Mouse (Mus musculus) C2C12 (cell line): ENCODE measurements around the gene Aspg. TPM values are rescaled to one million over a fixed set of nuclear protein-coding genes. Genes with fewer than 3 reads are reported as not detected.

Source experiments
- H3K27me3 ChIP-seq: one replicate; pipeline ENCODE4 v1.6.1; 2011; ENCODE audit not compliant: control insufficient read depth, insufficient read depth, insufficient read length
- H3K36me3 ChIP-seq: one replicate; pipeline ENCODE4 v1.6.1; 2011; ENCODE audit not compliant: control insufficient read depth, insufficient read depth
- H3K4me3 ChIP-seq: one replicate; pipeline ENCODE4 v1.5.1; 2011; ENCODE audit warnings: mild to moderate bottlenecking, control low read depth; ENCODE audit not compliant: poor library complexity, insufficient read depth, severe bottlenecking
- H3K79me2 ChIP-seq: one replicate; pipeline ENCODE4 v1.6.1; 2011; ENCODE audit not compliant: control insufficient read depth, insufficient read depth
- H3K79me3 ChIP-seq: one replicate; pipeline ENCODE4 v1.6.1; 2011; ENCODE audit warnings: low read depth, control low read depth
- H3ac ChIP-seq: one replicate; pipeline ENCODE3; 2011; ENCODE audit warnings: low read depth; ENCODE audit not compliant: control insufficient read depth, insufficient read length
- CEBPB ChIP-seq: IDR thresholded peaks from one replicate; pipeline ENCODE4 v1.6.1; 2011; ENCODE audit warnings: low read depth, mild to moderate bottlenecking, control low read depth, moderate library complexity
- CTCF ChIP-seq: IDR thresholded peaks from one replicate; pipeline ENCODE4 v1.5.1; 2011; ENCODE audit not compliant: control insufficient read depth, insufficient read depth, insufficient read length
- FOSL1 ChIP-seq: IDR thresholded peaks from one replicate; pipeline ENCODE4 v1.8.0; 2011; ENCODE audit warnings: mild to moderate bottlenecking, low read length; ENCODE audit not compliant: poor library complexity, insufficient read depth, severe bottlenecking
- MAX ChIP-seq: IDR thresholded peaks from one replicate; pipeline ENCODE4 v1.6.1; 2011; ENCODE audit warnings: mild to moderate bottlenecking, control low read depth
- MYOD1 ChIP-seq: IDR thresholded peaks from one replicate; pipeline ENCODE4 v1.6.1; 2011; ENCODE audit warnings: low read depth; ENCODE audit not compliant: control insufficient read depth, insufficient read length
- MYOG ChIP-seq: IDR thresholded peaks from one replicate; pipeline ENCODE4 v1.6.1; 2011; ENCODE audit not compliant: control insufficient read depth, insufficient read length; ENCODE audit errors: extremely low read depth
- USF1 ChIP-seq: IDR thresholded peaks from one replicate; pipeline ENCODE4 v1.6.1; 2011; ENCODE audit warnings: low read depth, mild to moderate bottlenecking, control low read depth, moderate library complexity
- polyA plus RNA-seq: library from polyadenylated mRNA; unstranded; fragments of >200 nt; fragmentation: generic; extraction: Trizol; gene quantifications from one replicate; pipeline ENCODE4 v1.2.1, GENCODE M21; 2012; ENCODE audit warnings: missing spikeins

Aspg gene
- polyA plus RNA-seq, 1 experiment = 0.13 TPM

DNA sequence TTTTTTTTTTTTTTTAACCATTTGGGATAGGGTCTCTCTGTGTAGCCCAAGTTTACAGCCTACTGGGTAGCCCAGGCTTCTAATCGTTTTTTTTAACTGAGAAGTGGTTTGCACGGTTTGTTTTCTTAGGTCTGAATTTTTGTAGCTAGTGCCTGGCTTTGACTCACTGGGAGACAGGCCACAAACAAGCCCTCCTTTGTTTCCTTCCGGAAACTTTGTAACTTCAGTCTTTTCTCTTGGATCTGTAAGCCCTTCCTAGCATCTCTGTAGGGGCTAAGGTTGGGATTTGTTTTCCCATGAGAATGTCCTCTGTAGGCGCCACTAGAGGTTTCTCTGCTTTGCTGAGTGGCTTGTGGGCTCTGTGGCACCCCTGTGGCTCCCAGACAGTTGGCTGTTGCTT lies 6.4 kb upstream of the Aspg start:
- Histone ChIP-seq H3K79me2 (no peaks in the 10 kb centered on the region), H3K4me3 (no peak overlapping the region), H3ac (no peak overlapping the region), H3K79me3 (no peaks in the 10 kb centered on the region), H3K36me3 (no peaks in the 10 kb centered on the region), H3K27me3 (peaks cover 6% of the 10 kb centered on the region)
- no peak for TF ChIP-seq MAX
- TF ChIP-seq CEBPB = no peak
- TF ChIP-seq MYOD1 = no peak
- no peak for TF ChIP-seq FOSL1
- no peak for TF ChIP-seq CTCF
- no peak for TF ChIP-seq MYOG
- no peak for TF ChIP-seq USF1

DNA sequence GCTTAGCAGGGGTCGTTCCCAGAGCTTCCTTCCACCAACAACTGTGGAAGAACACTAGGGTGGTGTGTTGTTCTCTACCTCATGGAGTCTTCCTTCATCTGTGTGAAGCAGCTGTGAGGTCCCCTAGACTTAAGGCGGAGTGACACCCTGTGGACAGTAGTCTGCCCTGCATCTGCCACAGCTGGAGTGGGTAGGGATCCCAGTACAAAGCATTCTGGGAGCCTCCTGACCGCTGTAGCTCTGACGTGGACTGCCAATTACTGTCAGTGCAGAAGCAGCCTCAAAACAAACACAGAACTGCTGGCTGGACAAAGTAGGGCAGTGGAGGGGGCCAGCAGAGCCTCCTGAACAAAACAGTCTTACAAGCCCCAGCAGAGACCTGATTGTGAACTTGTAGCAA lies 5.4 kb upstream of the Aspg start:
- no peak overlapping the region for H3ac ChIP-seq
- H3K27me3 ChIP-seq = peaks cover 15% of the 10 kb centered on the region
- no peak for TF ChIP-seq MAX
- TF ChIP-seq USF1 = no peak
- no peak for TF ChIP-seq CTCF
- TF ChIP-seq MYOG = no peak
- no peak for TF ChIP-seq FOSL1
- TF ChIP-seq CEBPB = no peak
- TF ChIP-seq MYOD1 = no peak

DNA sequence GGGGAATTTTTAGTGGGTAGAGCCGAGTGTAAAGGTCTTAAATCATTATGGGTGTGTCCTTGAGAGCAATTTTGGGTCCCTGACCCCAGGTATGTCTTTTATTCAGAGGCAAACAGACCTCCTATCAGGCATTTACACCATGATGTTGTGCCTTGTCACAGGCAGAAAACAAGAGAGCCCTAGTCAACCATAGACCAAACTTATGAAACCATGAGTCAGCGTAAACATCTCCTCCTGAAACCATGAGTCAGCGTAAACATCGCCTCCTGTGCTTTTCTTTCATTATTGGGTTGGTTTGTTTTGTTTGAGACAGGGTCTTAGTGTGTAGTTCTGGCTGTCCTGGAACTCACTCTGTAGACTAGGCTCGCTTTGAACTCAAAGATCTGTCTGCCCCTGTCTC lies 3.3 kb upstream of the Aspg start:
- no peak for TF ChIP-seq USF1
- TF ChIP-seq CTCF = no peak
- no peak for TF ChIP-seq FOSL1
- TF ChIP-seq MYOG = no peak
- TF ChIP-seq MAX = no peak
- TF ChIP-seq CEBPB = no peak
- TF ChIP-seq MYOD1 = no peak
- no peaks in the 10 kb centered on the region for H3K79me2 ChIP-seq
- no peaks in the 10 kb centered on the region for H3K79me3 ChIP-seq
- no peaks in the 10 kb centered on the region for H3K36me3 ChIP-seq
- H3K27me3 ChIP-seq = peaks cover 31% of the 10 kb centered on the region
- no peak overlapping the region for H3K4me3 ChIP-seq
- H3ac ChIP-seq = no peak overlapping the region

More for the DNA sequence above, 5.4 kb upstream of the Aspg start:
- H3K36me3 ChIP-seq = no peaks in the 10 kb centered on the region
- H3K79me2 ChIP-seq = no peaks in the 10 kb centered on the region
- H3K79me3 ChIP-seq = no peaks in the 10 kb centered on the region
- no peak overlapping the region for H3K4me3 ChIP-seq

DNA sequence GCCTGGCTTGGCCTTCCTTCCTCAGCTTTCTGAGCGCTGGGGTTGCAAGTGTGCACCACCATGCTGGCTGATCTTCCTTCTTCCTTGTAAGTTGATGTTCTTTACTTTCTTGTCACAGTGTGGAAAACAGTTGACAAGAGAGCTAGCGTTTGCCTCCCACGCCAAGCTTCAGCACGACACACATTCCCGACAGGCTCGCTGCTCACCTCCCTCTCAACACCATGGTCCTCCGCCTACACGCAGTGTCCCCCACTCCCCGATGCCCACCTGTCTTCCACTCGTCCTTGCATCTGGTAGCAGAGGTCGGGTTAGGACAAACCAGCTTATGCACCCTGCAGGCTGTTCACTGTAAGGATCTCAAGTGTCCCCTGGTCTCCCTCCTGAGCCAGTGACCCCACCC lies 1.6 kb upstream of the Aspg start:
- TF ChIP-seq FOSL1 (no peak), CTCF (no peak), MYOG (no peak), MYOD1 (no peak), MAX (no peak), CEBPB (no peak), USF1 (no peak)
- no peak overlapping the region for H3ac ChIP-seq
- no peak overlapping the region for H3K4me3 ChIP-seq
- H3K79me2 ChIP-seq = no peaks in the 10 kb centered on the region
- no peaks in the 10 kb centered on the region for H3K36me3 ChIP-seq
- H3K27me3 ChIP-seq = peaks cover 45% of the 10 kb centered on the region
- no peaks in the 10 kb centered on the region for H3K79me3 ChIP-seq

DNA sequence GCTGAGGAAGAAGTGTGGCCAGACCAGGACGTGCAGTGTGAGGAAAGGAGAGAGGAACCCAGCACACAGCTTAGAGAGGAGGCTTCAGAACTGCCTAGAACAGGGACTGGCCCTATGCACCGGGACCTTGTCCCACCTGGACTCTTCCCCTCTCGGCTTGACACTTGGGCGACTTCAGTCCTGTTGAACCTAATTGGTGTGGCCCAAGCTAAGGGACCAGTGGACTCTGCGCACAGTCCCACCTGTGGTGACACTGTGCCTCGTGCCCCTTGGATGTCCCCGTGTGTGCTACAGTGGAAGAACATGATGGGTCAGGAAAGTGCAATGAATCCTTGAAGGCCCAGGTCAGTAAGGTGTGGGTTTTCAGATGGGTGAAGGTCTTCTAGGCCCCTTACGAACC lies 1.2 kb downstream of the Aspg start:
- Histone ChIP-seq H3K79me3 (no peaks in the 10 kb centered on the region), H3K4me3 (no peak overlapping the region), H3K27me3 (peaks cover 67% of the 10 kb centered on the region), H3K79me2 (no peaks in the 10 kb centered on the region), H3K36me3 (no peaks in the 10 kb centered on the region), H3ac (no peak overlapping the region)
- TF ChIP-seq CEBPB (no peak), MYOD1 (no peak), USF1 (no peak), FOSL1 (no peak), CTCF (no peak), MYOG (no peak), MAX (no peak)

DNA sequence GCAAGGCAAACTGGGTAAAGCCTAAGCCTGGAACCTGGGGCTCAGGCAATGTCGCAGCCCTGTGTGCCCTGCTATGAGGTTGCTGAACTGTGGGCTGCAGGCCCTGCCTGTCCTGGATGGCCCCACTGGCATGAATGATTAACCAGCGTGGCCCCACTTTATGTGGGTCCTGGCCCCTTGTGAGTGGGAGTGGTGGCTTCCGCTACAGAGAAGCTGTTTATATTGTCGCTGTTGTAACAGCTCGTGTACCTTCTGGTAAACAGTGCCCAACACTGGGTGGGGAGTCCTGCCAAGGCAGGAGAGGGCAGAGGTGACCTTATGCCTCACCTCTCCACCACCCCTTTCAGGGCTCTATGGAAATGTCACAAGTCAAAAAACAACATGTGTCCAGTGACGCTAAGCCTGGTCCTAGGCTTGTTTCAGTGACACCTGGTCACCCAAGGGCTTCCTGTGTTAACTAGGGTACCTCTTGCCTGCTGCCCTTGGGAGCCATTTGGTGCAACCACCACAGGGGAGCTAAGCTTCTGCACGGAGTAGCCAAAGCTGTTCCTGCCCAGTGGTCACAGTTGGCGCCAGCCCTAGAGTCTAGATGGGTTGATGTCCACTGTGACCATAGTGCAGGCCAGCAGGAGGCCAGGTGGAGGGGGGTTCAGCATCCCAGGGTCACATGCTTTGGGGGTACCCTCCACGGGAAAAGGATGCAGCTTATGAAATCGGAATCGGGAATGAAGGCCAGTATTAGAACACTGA lies 2.4 kb downstream of the Aspg start:
- no peak overlapping the region for H3K4me3 ChIP-seq
- H3K36me3 ChIP-seq = no peaks in the 10 kb centered on the region
- H3K79me2 ChIP-seq = no peaks in the 10 kb centered on the region
- no peaks in the 10 kb centered on the region for H3K79me3 ChIP-seq
- H3ac ChIP-seq = no peak overlapping the region
- TF ChIP-seq FOSL1 (no peak), MYOG (no peak), MAX (no peak), MYOD1 (no peak), CTCF (no peak), CEBPB (no peak), USF1 (no peak)
- peaks cover 67% of the 10 kb centered on the region for H3K27me3 ChIP-seq
